Mouse (Mus musculus) adrenal gland, postnatal 14 days (tissue): ENCODE measurements around the gene Lce1c. TPM values are rescaled to one million over a fixed set of nuclear protein-coding genes. Genes with fewer than 3 reads are reported as not detected.

Source experiments
- DNase-seq: peaks from one replicate; pipeline ENCODE4 v3.0.0; 2021; ENCODE audit warnings: mixed read lengths
- long read RNA-seq, 2 experiments: library from polyadenylated mRNA; stranded (forward); transcript quantifications; one replicate each; pipeline ENCODE4 v2.0.0; 2021
- total RNA-seq: library from RNA; stranded (reverse); gene quantifications from 2 replicates; pipeline ENCODE4 v1.2.3, GENCODE M21; 2021

Gene Lce1c
- not detected in 2 replicates for total RNA-seq
- long read RNA-seq, experiment 1, result 0 reads
- long read RNA-seq, experiment 2, result 0 reads

- no peak for DNase-seq
These were observed at the start of gene Lce1c for GRCm38 (mm10) chr3:92678947-92679346. Gene Lce1c (plus strand): TSS chr3:92679247.

- DNase-seq, result no peak
These were observed 41.0 kb upstream of the Lce1c start for GRCm38 (mm10) chr3:92637745-92638652.

DNA sequence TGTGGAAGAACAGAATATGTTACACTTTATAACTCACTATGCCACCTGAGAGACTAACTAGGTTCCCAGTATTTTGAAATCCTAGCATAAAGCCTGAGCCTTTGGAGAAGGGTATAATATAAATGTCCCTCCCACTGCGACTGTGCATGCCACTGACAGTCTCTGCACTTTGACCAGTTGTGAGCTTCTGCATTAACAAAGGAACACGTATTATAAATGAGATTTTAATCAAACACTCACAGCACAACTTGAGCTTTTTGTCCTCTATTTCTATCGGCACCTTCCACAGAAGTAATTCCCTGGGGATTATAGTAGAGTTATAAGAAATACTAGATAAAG, 40.4 kb upstream of the Lce1c start:
- DNase-seq, result no peak

DNA sequence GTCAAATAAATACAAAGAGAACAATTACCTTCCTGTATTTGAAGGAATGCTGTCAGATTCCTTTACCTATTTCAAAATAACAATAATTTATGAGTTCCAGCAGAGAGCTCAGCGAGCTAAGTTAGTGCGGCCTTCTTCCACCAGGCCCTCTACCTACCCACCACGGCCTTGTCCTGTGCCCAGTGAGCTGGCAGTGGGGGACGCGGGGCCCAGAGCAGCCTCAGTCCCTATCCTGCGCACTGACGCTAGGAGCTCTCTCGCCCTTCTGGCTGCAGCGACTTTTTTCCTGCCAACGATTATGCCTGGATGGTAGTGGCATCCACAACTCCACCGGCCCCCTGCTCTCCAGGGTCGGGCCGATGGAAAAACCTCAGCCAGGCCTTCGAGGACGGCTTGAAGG, 39.2 kb upstream of the Lce1c start:
- no peak for DNase-seq

- DNase-seq, result no peak
These were observed 30.8 kb upstream of the Lce1c start, which contains the start of gene Lce1a1 for GRCm38 (mm10) chr3:92648207-92648606. Gene Lce1a1 (minus strand): TSS chr3:92648307.

- no peak for DNase-seq
These were observed 22.2 kb upstream of the Lce1c start, which contains the start of gene Lce1b for GRCm38 (mm10) chr3:92656826-92657225. Gene Lce1b (minus strand): TSS chr3:92656926.

GRCm38 (mm10) chr3:92670215-92670614, 8.8 kb upstream of the Lce1c start, which contains the start of gene Lce1a2:
Gene Lce1a2 (minus strand): TSS chr3:92670315.
- DNase-seq, result no peak

- no peak for DNase-seq
These were observed 8.1 kb downstream of the Lce1c start, which contains the start of gene Lce1d for GRCm38 (mm10) chr3:92687110-92687509. Gene Lce1d (minus strand): TSS chr3:92687210.

DNA sequence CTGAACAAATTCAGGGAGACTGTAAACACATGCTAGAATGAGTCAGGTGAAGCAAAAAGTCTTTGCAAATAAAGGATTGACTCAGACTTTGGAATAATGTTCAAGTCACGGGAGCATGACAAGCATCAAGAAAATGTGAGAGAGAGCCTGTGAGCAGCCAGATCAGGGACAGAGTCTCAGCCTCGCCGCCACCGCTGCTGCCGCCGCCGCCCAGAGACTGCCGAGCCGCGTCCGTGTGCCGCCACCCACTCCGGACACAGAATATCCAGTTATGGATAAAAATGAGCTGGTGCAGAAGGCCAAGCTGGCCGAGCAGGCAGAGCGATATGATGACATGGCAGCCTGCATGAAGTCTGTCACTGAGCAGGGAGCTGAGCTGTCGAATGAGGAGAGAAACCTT, 10.1 kb downstream of the Lce1c start:
- peak; percentile 44 for DNase-seq

- no peak for DNase-seq
These were observed 12.6 kb downstream of the Lce1c start for GRCm38 (mm10) chr3:92691688-92692087.

GRCm38 (mm10) chr3:92694613-92695012, 15.6 kb downstream of the Lce1c start:
- no peak for DNase-seq

DNA sequence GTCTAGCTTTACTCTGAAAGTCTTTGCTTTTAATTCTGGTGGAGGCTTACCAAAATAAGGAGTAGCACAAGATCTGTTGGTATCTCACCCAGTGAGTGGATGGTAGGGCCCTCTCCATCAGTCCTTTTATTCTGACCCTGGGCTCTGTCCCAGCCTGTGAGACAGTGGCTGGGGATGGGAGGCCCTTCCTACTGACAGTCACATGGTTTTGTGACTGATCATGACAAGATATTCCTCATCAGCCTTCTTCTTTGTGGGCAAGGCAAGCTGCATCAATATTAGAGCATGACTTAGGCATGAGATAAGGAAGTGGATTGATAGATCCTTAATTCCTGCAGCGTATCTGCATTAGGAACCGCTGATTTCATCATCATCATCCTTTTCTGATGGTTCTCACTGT, 29.9 kb downstream of the Lce1c start, which contains the start of gene Lce1e:
Lce1e (minus strand) TSS at position 101 of the 400 bp plus-strand sequence.
- no peak for DNase-seq

DNA sequence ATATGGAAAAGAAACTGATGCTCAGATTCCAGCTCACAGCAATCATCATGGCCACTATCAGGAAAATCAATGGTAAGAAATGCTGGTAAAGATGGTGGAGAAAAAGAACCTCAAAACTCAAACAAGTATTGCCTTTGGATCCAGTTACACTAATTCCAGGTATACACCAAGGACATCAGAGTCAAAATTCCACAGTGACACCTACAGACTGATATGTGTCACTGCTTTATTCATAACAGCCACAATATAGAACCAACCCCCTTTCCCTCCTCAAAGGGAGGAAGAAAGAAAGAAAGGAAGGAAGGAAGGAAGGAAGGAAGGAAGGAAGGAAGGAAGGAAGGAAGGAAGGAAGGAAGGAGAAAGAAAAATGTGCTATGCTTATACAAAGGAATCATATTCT, 36.1 kb downstream of the Lce1c start:
- DNase-seq, result no peak

GRCm38 (mm10) chr3:92720250-92720649, 41.2 kb downstream of the Lce1c start, which contains the start of gene Lce1f:
Gene Lce1f (minus strand): TSS chr3:92720350.
- DNase-seq, result no peak

- DNase-seq, result no peak
These were observed 43.6 kb downstream of the Lce1c start for GRCm38 (mm10) chr3:92722631-92723030.

Other genes with a start within 250 kb of the Lce1c start
- 1.6 and 7.1 TPM in 2 replicates for gene Gm9774, start 249.8 kb upstream of the Lce1c start, total RNA-seq
- gene Sprr2k, start 246.7 kb upstream of the Lce1c start, total RNA-seq, result not detected in 2 replicates
- not detected in 2 replicates for gene Sprr1b, start 240.5 kb upstream of the Lce1c start, total RNA-seq
- not detected in 2 replicates for gene Sprr3, start 220.5 kb upstream of the Lce1c start, total RNA-seq
- not detected in 2 replicates for gene Sprr1a, start 193.4 kb upstream of the Lce1c start, total RNA-seq
- not detected in 2 replicates for gene Sprr4, start 178.8 kb upstream of the Lce1c start, total RNA-seq
- not detected in 2 replicates for gene 2310046K23Rik, start 144.7 kb upstream of the Lce1c start, total RNA-seq
- not detected in 2 replicates for gene Ivl, start 105.5 kb upstream of the Lce1c start, total RNA-seq
- gene Smcp, start 90.2 kb upstream of the Lce1c start, total RNA-seq, result not detected in 2 replicates
- gene 2210017I01Rik, start 71.8 kb upstream of the Lce1c start, total RNA-seq, result not detected in 2 replicates
- not detected in 2 replicates for gene Lce6a, start 57.6 kb upstream of the Lce1c start, total RNA-seq
- gene Lce1a1, start 30.9 kb upstream of the Lce1c start, total RNA-seq, result not detected in 2 replicates
- gene Lce1b, start 22.3 kb upstream of the Lce1c start, total RNA-seq, result not detected in 2 replicates
- gene Lce1a2, start 8.9 kb upstream of the Lce1c start, total RNA-seq, result not detected in 2 replicates
- gene Lce1d, start 8.0 kb downstream of the Lce1c start, total RNA-seq, result not detected in 2 replicates
- not detected in 2 replicates for gene Lce1e, start 29.8 kb downstream of the Lce1c start, total RNA-seq
- gene Lce1f, start 41.1 kb downstream of the Lce1c start, total RNA-seq, result not detected in 2 replicates
- not detected in 2 replicates for gene Gm38119, start 59.8 kb downstream of the Lce1c start, total RNA-seq
- gene Lce1g, start 73.1 kb downstream of the Lce1c start, total RNA-seq, result not detected in 2 replicates
- gene Lce1h, start 85.8 kb downstream of the Lce1c start, total RNA-seq, result not detected in 2 replicates
- not detected in 2 replicates for gene Lce1i, start 99.7 kb downstream of the Lce1c start, total RNA-seq
- gene Lce1j, start 111.3 kb downstream of the Lce1c start, total RNA-seq, result not detected in 2 replicates
- not detected in 2 replicates for gene Lce1k, start 128.6 kb downstream of the Lce1c start, total RNA-seq
- not detected in 2 replicates for gene Kprp, start 148.0 kb downstream of the Lce1c start, total RNA-seq
- gene Lce1l, start 172.0 kb downstream of the Lce1c start, total RNA-seq, result not detected in 2 replicates
- not detected in 2 replicates for gene 2310050C09Rik, start 191.0 kb downstream of the Lce1c start, total RNA-seq
- not detected in 2 replicates for gene Lce3a, start 247.0 kb downstream of the Lce1c start, total RNA-seq